Mouse (Mus musculus) spleen, adult 2 months (tissue): ENCODE measurements at regions not wholly inside any gene's neighbourhood (a gene's known extent, or its start where the extent isn't known, plus 50 kb on each side); places are given as distances from the start of the nearest gene placed in this dataset.

Experiments
- DNase-seq, 2 experiments: peaks; one replicate each; pipeline versions ENCODE4 v3.0.0 to v3.0.0-alpha.2; 2012 to 2021; ENCODE audit warnings: low spot score in 2 of 2, low read depth in 1 of 2
- H3K27ac ChIP-seq: fragments of 200-500 bp; 2 replicates; pipeline ENCODE4 v1.5.1; 2012; ENCODE audit warnings: low read length, inconsistent platforms; ENCODE audit not compliant: insufficient read depth
- H3K27me3 ChIP-seq: fragments of 200-500 bp; 2 replicates; pipeline ENCODE4 v1.6.1; 2012; ENCODE audit warnings: mild to moderate bottlenecking, moderate library complexity, low read length, inconsistent platforms; ENCODE audit not compliant: control insufficient read depth, insufficient read depth
- H3K36me3 ChIP-seq: fragments of 200-500 bp; 2 replicates; pipeline ENCODE4 v1.6.1; 2012; ENCODE audit warnings: mild to moderate bottlenecking, low read length, inconsistent platforms; ENCODE audit not compliant: control insufficient read depth, insufficient read depth
- H3K4me1 ChIP-seq: fragments of 200-500 bp; 2 replicates; pipeline ENCODE4 v1.6.1; 2011; ENCODE audit warnings: inconsistent platforms; ENCODE audit not compliant: control insufficient read depth, insufficient read depth, insufficient read length
- H3K4me3 ChIP-seq: fragments of 200-500 bp; 2 replicates; pipeline ENCODE4 v1.5.1; 2011; ENCODE audit warnings: mild to moderate bottlenecking, inconsistent platforms; ENCODE audit not compliant: insufficient read depth, insufficient read length; ENCODE audit errors: extremely low read depth
- CTCF ChIP-seq: fragments of 200-500 bp; IDR thresholded peaks from 2 replicates; pipeline ENCODE4 v1.5.1; 2011; ENCODE audit warnings: mild to moderate bottlenecking, inconsistent platforms; ENCODE audit not compliant: insufficient read depth, insufficient read length, insufficient replicate concordance; ENCODE audit errors: extremely low read depth
- POLR2A ChIP-seq: fragments of 200-500 bp; IDR thresholded peaks from 2 replicates; pipeline ENCODE4 v1.6.1; 2011; ENCODE audit warnings: low read depth, low read length, inconsistent platforms
- WGBS: fragments of 180-500 bp; shearing (Covaris S2); methylation state at CpG from one replicate; pipeline ENCODE4 v1.1.7; 2018; 5-methylcytosine and 5-hydroxymethylcytosine counted together

DNA sequence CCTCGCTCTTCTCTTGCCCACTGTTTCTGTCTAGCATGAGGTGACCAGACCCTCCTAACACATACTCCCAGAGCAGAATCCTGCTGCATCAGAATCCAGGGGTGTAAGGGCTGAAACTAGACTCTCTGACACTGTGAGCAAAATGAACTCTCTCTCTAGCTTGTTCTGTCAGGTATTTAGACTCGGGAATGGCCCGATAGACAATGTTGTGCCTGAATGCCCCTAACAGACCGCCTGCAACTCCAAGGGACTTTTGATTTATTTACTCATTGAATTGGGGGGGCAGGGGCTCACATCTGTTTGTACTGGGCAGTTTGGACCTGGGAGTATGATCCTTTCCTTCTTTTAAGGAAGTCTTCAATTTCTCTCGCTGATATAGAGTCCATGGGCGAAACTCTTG, 469.3 kb upstream of the Trpc7 start:
- no peak overlapping the region for H3K4me3 ChIP-seq
- H3K27me3 ChIP-seq, result no peaks in the 10 kb centered on the region
- H3K4me1 ChIP-seq, result no peaks in the 10 kb centered on the region
- TF ChIP-seq CTCF (no peak), POLR2A (no peak)
- 87% methylated on average over 6 of the region's 6 CpGs for WGBS
- DNase-seq, result no peak
- H3K27ac ChIP-seq, result no peak overlapping the region
- H3K36me3 ChIP-seq, result no peaks in the 10 kb centered on the region

DNA sequence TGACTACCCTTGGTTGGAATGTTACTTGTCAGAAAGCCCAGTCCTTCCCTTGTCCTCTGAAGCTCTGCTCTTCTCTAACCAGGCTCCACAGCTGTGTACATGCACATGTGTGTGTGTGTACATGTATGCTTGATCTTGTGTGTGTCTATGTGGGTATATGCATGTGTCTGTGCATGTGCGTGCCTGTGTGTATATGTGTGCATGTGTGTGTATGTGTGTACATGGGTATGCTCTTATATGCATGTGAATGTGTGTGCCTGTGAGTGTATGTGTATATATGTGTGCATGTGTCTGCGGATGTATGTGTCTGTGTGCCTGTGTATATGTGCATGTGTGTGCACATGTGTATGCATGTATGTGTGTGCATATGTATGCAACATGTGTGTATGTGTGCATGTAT, 468.6 kb upstream of the Trpc7 start:
- no peaks in the 10 kb centered on the region for H3K4me1 ChIP-seq
- H3K36me3 ChIP-seq, result no peaks in the 10 kb centered on the region
- no peak for TF ChIP-seq CTCF
- no peak for TF ChIP-seq POLR2A
- H3K27me3 ChIP-seq, result no peaks in the 10 kb centered on the region
- DNase-seq, result no peak
- no peak overlapping the region for H3K27ac ChIP-seq
- H3K4me3 ChIP-seq, result no peak overlapping the region
- 89% methylated on average over 2 of the region's 2 CpGs for WGBS

DNA sequence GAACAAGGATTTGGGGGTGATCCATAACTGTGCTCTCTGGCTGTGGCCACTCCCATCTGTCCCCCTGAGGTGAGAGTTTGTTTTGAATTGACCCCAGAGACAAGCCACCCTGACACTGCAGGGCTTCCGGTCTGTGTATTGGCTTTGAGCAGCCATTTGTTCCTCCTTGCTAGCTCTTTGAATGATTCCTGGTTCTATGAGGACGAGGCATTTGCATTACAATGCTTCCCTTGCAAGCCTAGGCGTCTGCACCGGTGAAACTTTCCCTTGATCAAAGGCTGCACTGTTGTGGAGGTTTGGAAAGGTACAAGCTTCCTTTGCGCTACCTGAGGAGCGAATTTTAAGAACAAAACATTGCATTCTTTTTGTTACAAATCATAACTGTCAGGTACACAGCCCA, 466.8 kb upstream of the Trpc7 start:
- no peak for DNase-seq
- H3K4me1 ChIP-seq, result no peaks in the 10 kb centered on the region
- WGBS, result 39% methylated on average over 6 of the region's 6 CpGs
- no peaks in the 10 kb centered on the region for H3K36me3 ChIP-seq
- no peaks in the 10 kb centered on the region for H3K27me3 ChIP-seq
- no peak overlapping the region for H3K4me3 ChIP-seq
- no peak for TF ChIP-seq CTCF
- TF ChIP-seq POLR2A, result no peak
- H3K27ac ChIP-seq, result no peak overlapping the region

DNA sequence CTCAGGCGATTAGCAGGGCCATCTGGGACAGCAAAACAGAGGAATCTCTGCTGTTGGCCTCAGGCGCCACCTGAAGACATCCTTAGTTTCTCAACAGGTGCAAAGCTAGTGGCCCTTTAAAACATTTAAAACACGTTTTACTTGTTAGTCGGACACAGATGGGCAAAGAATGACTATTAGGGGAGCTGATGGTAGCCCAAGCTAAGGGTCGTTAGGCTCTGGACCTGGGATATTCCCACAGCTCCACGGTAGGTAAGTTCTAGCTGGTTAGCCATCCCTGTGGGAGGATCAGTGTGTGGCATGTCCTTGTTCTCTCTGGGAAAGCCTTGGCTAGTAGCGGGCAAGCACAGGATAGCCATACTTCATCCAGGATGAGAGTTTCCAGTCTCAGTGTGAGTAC, 465.5 kb upstream of the Trpc7 start:
- TF ChIP-seq POLR2A, result no peak
- TF ChIP-seq CTCF, result no peak
- H3K36me3 ChIP-seq, result no peaks in the 10 kb centered on the region
- 79% methylated on average over 7 of the region's 7 CpGs for WGBS
- no peaks in the 10 kb centered on the region for H3K4me1 ChIP-seq
- DNase-seq, result no peak
- no peak overlapping the region for H3K4me3 ChIP-seq
- no peak overlapping the region for H3K27ac ChIP-seq
- H3K27me3 ChIP-seq, result no peaks in the 10 kb centered on the region

GRCm38 (mm10) chr13:57354606-57355005, 458.8 kb upstream of the Trpc7 start:
- H3K4me1 ChIP-seq, result no peaks in the 10 kb centered on the region
- H3K27me3 ChIP-seq, result no peaks in the 10 kb centered on the region
- no peaks in the 10 kb centered on the region for H3K36me3 ChIP-seq
- no peak for TF ChIP-seq CTCF
- no peak for TF ChIP-seq POLR2A
- WGBS, result 71% methylated on average over 7 of the region's 7 CpGs
- no peak for DNase-seq
- no peak overlapping the region for H3K4me3 ChIP-seq
- no peak overlapping the region for H3K27ac ChIP-seq

- Histone ChIP-seq H3K27ac (no peak overlapping the region), H3K36me3 (no peaks in the 10 kb centered on the region), H3K4me3 (no peak overlapping the region), H3K27me3 (no peaks in the 10 kb centered on the region), H3K4me1 (no peaks in the 10 kb centered on the region)
- 59% methylated on average over 3 of the region's 3 CpGs for WGBS
- TF ChIP-seq CTCF (no peak), POLR2A (no peak)
- DNase-seq, result no peak
These were observed 458.2 kb upstream of the Trpc7 start for GRCm38 (mm10) chr13:57353976-57354375.

GRCm38 (mm10) chr13:57350828-57351227, 455.0 kb upstream of the Trpc7 start:
- DNase-seq, result no peak
- 88% methylated on average over 2 of the region's 2 CpGs for WGBS
- no peak overlapping the region for H3K27ac ChIP-seq
- H3K27me3 ChIP-seq, result no peaks in the 10 kb centered on the region
- H3K4me1 ChIP-seq, result no peaks in the 10 kb centered on the region
- H3K4me3 ChIP-seq, result no peak overlapping the region
- no peak for TF ChIP-seq POLR2A
- H3K36me3 ChIP-seq, result no peaks in the 10 kb centered on the region

GRCm38 (mm10) chr13:57338676-57339075, 442.9 kb upstream of the Trpc7 start:
- no peak for DNase-seq
- no peaks in the 10 kb centered on the region for H3K4me1 ChIP-seq
- no peak overlapping the region for H3K4me3 ChIP-seq
- no peaks in the 10 kb centered on the region for H3K36me3 ChIP-seq
- 71% methylated on average over 6 of the region's 6 CpGs for WGBS
- no peak overlapping the region for H3K27ac ChIP-seq
- H3K27me3 ChIP-seq, result no peaks in the 10 kb centered on the region
- TF ChIP-seq POLR2A (no peak), CTCF (no peak)
